Mouse (Mus musculus): ENCODE measurements around the gene Ctsl. TPM values are rescaled to one million over a fixed set of nuclear protein-coding genes. Genes with fewer than 3 reads are reported as not detected.

Gene Ctsl
- polyA plus RNA-seq, 1 experiment from 2014 or later, result 280 TPM

GRCm38 (mm10) chr13:64344082-64344501, 26.6 kb downstream of the Ctsl start:
- peak; percentile 80 for ATAC-seq (ENCODE audit: insufficient number of reproducible peaks, low FRiP score)
- Histone ChIP-seq H3K36me3 (no peaks in the 10 kb centered on the region), H3K4me1 (replicated peaks) (0 out of 2 replicates have a peak, but pooled peaks cover 3% of the 10 kb centered on the region), H3K4me2 (peak overlapping the region; percentile 93), H3K4me3 (peak overlapping the region; percentile 65), H3K9me3 (replicated peaks) (no peaks in the 10 kb centered on the region), H3K27me3 (replicated peaks) (no peaks in the 10 kb centered on the region), H3K27ac (ENCODE audit: poor library complexity, severe bottlenecking) (peak overlapping the region; percentile 49), H3K9ac (peak overlapping the region; percentile 73)
- WGBS, result 2% methylated on average over 9 of the region's 9 CpGs

DNA sequence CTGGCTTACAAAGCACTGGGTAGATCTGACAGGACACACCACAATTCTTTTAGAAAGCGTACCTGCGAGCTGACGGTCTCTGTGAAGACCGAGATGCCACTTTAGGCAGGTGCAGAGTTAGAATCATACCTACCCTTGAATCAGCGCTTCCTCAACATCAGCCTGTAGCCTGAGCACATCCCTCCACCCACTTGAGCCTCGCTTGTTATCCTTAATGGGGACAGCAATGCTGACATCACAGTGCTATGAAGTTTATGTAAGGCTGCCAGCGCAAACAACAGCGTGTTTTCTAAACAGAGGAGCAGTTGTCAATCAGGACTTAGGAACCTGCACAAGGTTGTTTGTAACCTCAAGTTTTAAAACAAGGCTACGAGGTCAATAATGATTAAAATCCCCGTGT, 27.1 kb downstream of the Ctsl start:
- H3K4me3 ChIP-seq, result peak overlapping the region; percentile 65
- 17% methylated on average over 10 of the region's 10 CpGs for WGBS

GRCm38 (mm10) chr13:64335546-64336132, 35.1 kb downstream of the Ctsl start:
- 42% methylated on average over 4 of the region's 4 CpGs for WGBS
- Histone ChIP-seq H3K36me3 (no peaks in the 10 kb centered on the region), H3K27me3 (replicated peaks) (no peaks in the 10 kb centered on the region), H3K9ac (no peak overlapping the region), H3K27ac (ENCODE audit: poor library complexity, severe bottlenecking) (no peak overlapping the region), H3K4me3 (no peak overlapping the region), H3K4me1 (replicated peaks) (no peaks in the 10 kb centered on the region), H3K4me2 (no peak overlapping the region), H3K9me3 (replicated peaks) (no peaks in the 10 kb centered on the region)
- ATAC-seq (ENCODE audit: insufficient number of reproducible peaks, low FRiP score), result no peak

More for the DNA sequence above, 27.1 kb downstream of the Ctsl start:
- Histone ChIP-seq H3K36me3 (no peaks in the 10 kb centered on the region), H3K4me2 (peak overlapping the region; percentile 93), H3K27ac (ENCODE audit: poor library complexity, severe bottlenecking) (peak overlapping the region; percentile 49), H3K27me3 (replicated peaks) (no peaks in the 10 kb centered on the region), H3K9ac (peak overlapping the region; percentile 73), H3K9me3 (replicated peaks) (no peaks in the 10 kb centered on the region), H3K4me1 (replicated peaks) (0 out of 2 replicates have a peak, but pooled peaks cover 3% of the 10 kb centered on the region)
- peak; percentile 64; the same call in 1 of the 2 replicates for ATAC-seq (ENCODE audit: insufficient number of reproducible peaks, low FRiP score)

DNA sequence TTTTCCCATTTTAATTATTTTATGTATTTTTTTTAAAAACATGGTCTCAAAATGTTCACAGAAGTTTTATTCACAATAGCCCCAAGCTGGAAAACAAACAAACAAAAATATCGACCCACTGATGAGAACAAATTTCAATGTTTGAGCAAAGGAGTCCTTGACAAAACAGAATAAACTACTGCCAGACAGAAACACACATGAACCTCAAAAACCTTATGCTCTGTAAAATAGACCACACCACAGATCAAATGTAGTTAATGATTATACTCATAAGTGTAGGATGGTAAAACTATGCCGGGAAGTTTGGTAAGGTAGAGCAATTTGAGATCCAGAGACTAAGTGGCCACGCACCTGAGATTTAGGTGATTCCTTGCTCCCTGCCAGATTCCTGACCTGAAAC, 37.6 kb downstream of the Ctsl start:
- Histone ChIP-seq H3K36me3 (no peaks in the 10 kb centered on the region), H3K4me3 (no peak overlapping the region), H3K27ac (ENCODE audit: poor library complexity, severe bottlenecking) (no peak overlapping the region), H3K9me3 (replicated peaks) (no peaks in the 10 kb centered on the region), H3K4me1 (replicated peaks) (no peaks in the 10 kb centered on the region), H3K4me2 (no peak overlapping the region), H3K27me3 (replicated peaks) (no peaks in the 10 kb centered on the region), H3K9ac (no peak overlapping the region)
- WGBS, result 82% methylated on average over 3 of the region's 3 CpGs
- no peak for ATAC-seq (ENCODE audit: insufficient number of reproducible peaks, low FRiP score)

- H3K27ac ChIP-seq (ENCODE audit: poor library complexity, severe bottlenecking), result no peak overlapping the region
- H3K4me2 ChIP-seq, result no peak overlapping the region
- H3K9me3 ChIP-seq (replicated peaks), result no peaks in the 10 kb centered on the region
- ATAC-seq (ENCODE audit: insufficient number of reproducible peaks, low FRiP score), result no peak
- no peak overlapping the region for H3K4me3 ChIP-seq
- no peaks in the 10 kb centered on the region for H3K27me3 ChIP-seq (replicated peaks)
- 68% methylated on average over 6 of the region's 6 CpGs for WGBS
- H3K4me1 ChIP-seq (replicated peaks), result no peaks in the 10 kb centered on the region
- no peaks in the 10 kb centered on the region for H3K36me3 ChIP-seq
- no peak overlapping the region for H3K9ac ChIP-seq
These were observed 38.4 kb downstream of the Ctsl start for GRCm38 (mm10) chr13:64332321-64332720.

DNA sequence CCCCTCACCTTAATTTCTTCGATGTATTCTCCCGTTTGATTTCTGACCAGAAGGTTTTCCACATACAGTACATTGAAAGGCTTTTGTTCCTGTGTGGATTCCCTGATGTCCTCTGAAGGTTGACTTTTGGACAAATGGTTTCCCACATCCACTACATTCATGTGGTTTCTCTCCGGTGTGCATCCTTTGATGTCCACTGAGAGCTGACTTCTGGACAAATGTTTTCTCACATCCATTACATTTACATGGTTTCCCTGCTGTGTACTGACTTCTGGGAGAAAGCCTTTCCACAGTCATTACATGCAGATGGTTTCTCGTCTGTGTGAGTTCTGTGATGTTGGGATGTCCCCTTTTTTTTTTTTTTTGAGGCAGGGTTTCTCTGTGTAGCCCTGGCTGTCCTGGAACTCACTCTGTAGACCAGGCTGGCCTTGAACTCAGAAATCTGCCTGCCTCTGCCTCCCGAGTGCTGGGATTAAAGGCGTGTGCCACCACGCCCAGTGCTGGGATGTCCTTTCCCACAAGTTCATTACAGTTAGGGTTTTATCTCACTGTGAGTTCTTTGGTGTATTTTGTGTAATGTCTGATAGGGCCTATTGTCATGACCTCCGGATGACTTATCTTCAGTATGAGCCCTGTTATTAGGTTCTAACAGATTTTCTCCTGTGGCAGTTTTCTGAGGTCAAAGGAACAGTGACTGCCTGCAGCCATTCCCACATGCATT, 48.0 kb downstream of the Ctsl start:
- H3K36me3 ChIP-seq, result no peaks in the 10 kb centered on the region
- H3K27me3 ChIP-seq (replicated peaks), result no peaks in the 10 kb centered on the region
- no peaks in the 10 kb centered on the region; the same call in 1 of the 2 replicates for H3K9me3 ChIP-seq (replicated peaks)
- H3K27ac ChIP-seq (ENCODE audit: poor library complexity, severe bottlenecking), result no peak overlapping the region
- H3K4me1 ChIP-seq (replicated peaks), result no peaks in the 10 kb centered on the region
- no peak overlapping the region for H3K4me3 ChIP-seq
- H3K4me2 ChIP-seq, result no peak overlapping the region
- H3K9ac ChIP-seq, result no peak overlapping the region
- WGBS, result 74% methylated on average over 8 of the region's 8 CpGs
- ATAC-seq (ENCODE audit: insufficient number of reproducible peaks, low FRiP score), result no peak

- H3K4me3 ChIP-seq, result no peak overlapping the region
- ATAC-seq (ENCODE audit: insufficient number of reproducible peaks, low FRiP score), result no peak
- no peak overlapping the region for H3K9ac ChIP-seq
- no peaks in the 10 kb centered on the region for H3K4me1 ChIP-seq (replicated peaks)
- 55% methylated on average over 8 of the region's 8 CpGs for WGBS
- H3K27ac ChIP-seq (ENCODE audit: poor library complexity, severe bottlenecking), result no peak overlapping the region
- H3K27me3 ChIP-seq (replicated peaks), result no peaks in the 10 kb centered on the region
- no peaks in the 10 kb centered on the region for H3K36me3 ChIP-seq
- no peak overlapping the region for H3K4me2 ChIP-seq
- H3K9me3 ChIP-seq (replicated peaks), result no peaks in the 10 kb centered on the region; the same call in 1 of the 2 replicates
These were observed 50.4 kb downstream of the Ctsl start for GRCm38 (mm10) chr13:64320334-64320733.

DNA sequence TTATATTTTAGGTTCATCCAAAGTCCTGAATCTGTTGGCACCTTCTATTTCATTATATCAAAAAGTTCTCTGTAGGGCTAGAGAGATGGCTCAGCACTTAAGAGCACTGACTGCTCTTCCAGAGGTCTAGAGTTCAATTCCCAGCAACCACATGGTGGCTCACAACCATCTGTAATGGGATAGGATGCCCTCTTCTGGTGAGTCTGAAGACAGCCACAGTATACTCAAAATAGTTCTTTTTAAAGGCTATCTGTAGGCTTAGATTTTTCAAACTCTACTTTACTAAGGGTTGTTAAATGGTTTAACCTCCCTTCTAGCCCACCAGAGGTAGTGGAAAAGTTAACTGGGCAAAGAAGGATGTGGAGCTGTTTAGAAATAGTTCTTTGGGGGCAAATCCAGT, 50.9 kb downstream of the Ctsl start:
- no peak overlapping the region for H3K27ac ChIP-seq (ENCODE audit: poor library complexity, severe bottlenecking)
- H3K27me3 ChIP-seq (replicated peaks), result no peaks in the 10 kb centered on the region
- no peak overlapping the region for H3K9ac ChIP-seq
- ATAC-seq (ENCODE audit: insufficient number of reproducible peaks, low FRiP score), result no peak
- no peak overlapping the region for H3K4me2 ChIP-seq
- no peak overlapping the region for H3K4me3 ChIP-seq
- H3K9me3 ChIP-seq (replicated peaks), result no peaks in the 10 kb centered on the region; the same call in 1 of the 2 replicates
- no peaks in the 10 kb centered on the region for H3K36me3 ChIP-seq
- H3K4me1 ChIP-seq (replicated peaks), result no peaks in the 10 kb centered on the region

DNA sequence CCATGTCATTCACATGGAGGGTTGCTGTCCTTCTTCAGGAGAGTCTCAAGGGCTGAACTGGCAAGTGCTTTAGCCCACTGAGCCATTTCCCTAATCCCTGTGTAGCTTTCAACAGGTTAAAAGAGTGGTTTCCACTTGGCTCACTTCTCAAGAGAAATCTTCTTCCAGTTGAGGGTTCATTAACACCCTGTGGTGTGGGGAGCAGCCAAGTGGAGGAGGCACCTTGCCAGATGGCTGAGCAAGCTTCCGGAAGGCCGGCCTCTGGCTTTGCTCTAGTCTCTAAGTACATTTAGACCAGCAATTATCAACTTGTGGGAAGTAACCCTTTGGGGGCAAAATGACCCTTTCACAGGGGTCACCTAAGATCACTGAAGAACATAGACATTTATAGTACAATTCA, 52.3 kb downstream of the Ctsl start:
- 67% methylated on average over 2 of the region's 2 CpGs for WGBS
- no peak overlapping the region for H3K9ac ChIP-seq
- H3K4me1 ChIP-seq (replicated peaks), result no peaks in the 10 kb centered on the region
- no peaks in the 10 kb centered on the region for H3K27me3 ChIP-seq (replicated peaks)
- H3K4me2 ChIP-seq, result no peak overlapping the region
- ATAC-seq (ENCODE audit: insufficient number of reproducible peaks, low FRiP score), result no peak
- no peaks in the 10 kb centered on the region; the same call in 1 of the 2 replicates for H3K9me3 ChIP-seq (replicated peaks)
- H3K27ac ChIP-seq (ENCODE audit: poor library complexity, severe bottlenecking), result no peak overlapping the region
- no peaks in the 10 kb centered on the region for H3K36me3 ChIP-seq
- H3K4me3 ChIP-seq, result no peak overlapping the region

GRCm38 (mm10) chr13:64315483-64316050, 55.1 kb downstream of the Ctsl start:
- no peak overlapping the region for H3K4me2 ChIP-seq
- no peaks in the 10 kb centered on the region for H3K36me3 ChIP-seq
- H3K27me3 ChIP-seq (replicated peaks), result no peaks in the 10 kb centered on the region
- no peaks in the 10 kb centered on the region; the same call in 1 of the 2 replicates for H3K9me3 ChIP-seq (replicated peaks)
- WGBS, result under 1% methylated on average over 3 of the region's 3 CpGs
- ATAC-seq (ENCODE audit: insufficient number of reproducible peaks, low FRiP score), result no peak
- H3K4me1 ChIP-seq (replicated peaks), result peaks cover 13% of the 10 kb centered on the region
- no peak overlapping the region for H3K4me3 ChIP-seq
- no peak overlapping the region for H3K9ac ChIP-seq
- H3K27ac ChIP-seq (ENCODE audit: poor library complexity, severe bottlenecking), result no peak overlapping the region

DNA sequence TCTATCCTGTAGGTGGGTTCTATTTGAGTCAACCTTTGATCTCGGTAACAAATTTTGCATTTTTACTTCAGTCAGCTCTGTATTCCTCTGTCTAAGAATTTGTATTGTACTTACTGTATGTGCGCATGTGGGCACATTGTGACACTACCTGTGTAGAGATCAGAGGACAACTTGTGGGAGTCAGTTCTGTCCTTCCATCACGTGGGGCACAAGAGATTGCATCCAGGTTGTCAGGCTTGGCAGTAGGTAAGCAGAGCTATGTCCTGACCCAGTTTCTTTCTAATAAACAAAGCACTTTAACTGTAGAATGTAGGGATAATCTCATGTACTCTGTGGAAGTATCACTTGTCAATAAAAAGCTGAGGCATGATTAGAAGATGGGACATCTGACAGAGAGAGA, 56.6 kb downstream of the Ctsl start:
- WGBS, result 73% methylated on average over 3 of the region's 3 CpGs

More for the DNA sequence above, 56.6 kb downstream of the Ctsl start:
- Histone ChIP-seq H3K4me1 (replicated peaks) (peaks cover 27% of the 10 kb centered on the region), H3K27ac (ENCODE audit: poor library complexity, severe bottlenecking) (no peak overlapping the region), H3K9ac (no peak overlapping the region), H3K9me3 (replicated peaks) (no peaks in the 10 kb centered on the region; the same call in 1 of the 2 replicates), H3K4me3 (no peak overlapping the region), H3K27me3 (replicated peaks) (no peaks in the 10 kb centered on the region), H3K36me3 (no peaks in the 10 kb centered on the region), H3K4me2 (no peak overlapping the region)
- ATAC-seq (ENCODE audit: insufficient number of reproducible peaks, low FRiP score), result no peak

Data from heart, embryonic 12.5 days (tissue).